Mouse (Mus musculus) retina, postnatal 1 day (tissue): ENCODE measurements around the gene Usp54.
A peak's percentile ranks its signal among the peaks of the same experiment; 100 is the strongest.

Source experiments
- DNase-seq: peaks from one replicate; pipeline ENCODE4 v3.0.0-alpha.2; 2012

Gene Usp54

GRCm38 (mm10) chr14:20640644-20641437 is at the start of gene Usp54:
Gene Usp54, minus strand, starts transcription at chr14:20641063.
- DNase-seq = peak; percentile 99

- no peak for DNase-seq
Measured at GRCm38 (mm10) chr14:20689009-20689408, 48.1 kb upstream of the Usp54 start.

- DNase-seq = no peak
Measured at GRCm38 (mm10) chr14:20686576-20686975, 45.7 kb upstream of the Usp54 start.

GRCm38 (mm10) chr14:20682498-20682897 is 41.6 kb upstream of the Usp54 start:
- no peak for DNase-seq

DNA sequence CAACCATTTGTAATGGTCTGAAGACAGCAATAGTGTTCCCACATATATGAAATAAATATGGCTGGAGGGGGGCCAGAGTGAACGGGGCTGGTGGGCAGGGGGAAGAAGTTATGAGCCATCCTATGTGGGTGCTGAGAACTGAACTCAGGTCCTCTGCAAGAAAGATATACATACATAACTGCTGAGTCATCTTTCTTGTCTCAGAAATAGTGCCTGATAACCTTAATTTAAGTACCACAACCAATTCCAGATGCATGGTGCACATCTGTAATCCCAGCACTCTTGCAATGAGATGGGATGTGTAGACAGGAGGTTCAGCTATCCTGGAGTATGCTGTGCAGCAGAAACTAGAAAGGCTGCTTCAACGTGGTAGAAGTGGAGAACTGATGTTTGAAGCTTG is 40.9 kb upstream of the Usp54 start:
- no peak for DNase-seq

DNA sequence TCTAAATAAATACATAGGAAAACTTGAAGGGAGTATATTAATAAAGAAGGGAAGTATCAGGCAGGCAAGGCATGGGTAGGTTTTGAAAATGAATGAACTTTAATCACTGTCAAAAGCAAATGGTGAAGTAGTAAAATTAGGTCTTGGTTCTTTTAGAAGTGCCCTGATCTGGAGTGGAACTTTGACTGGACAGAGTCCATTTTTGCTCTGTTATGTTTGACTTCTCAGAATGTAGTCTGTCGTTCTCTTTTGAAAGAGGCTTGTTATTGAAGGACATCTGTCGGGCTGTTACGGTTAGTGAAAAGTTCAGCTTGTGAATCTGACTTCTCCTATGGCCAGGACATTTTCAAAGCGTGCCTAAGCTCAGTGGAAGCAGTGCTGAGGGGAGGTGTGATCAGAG is 37.0 kb upstream of the Usp54 start:
- no peak for DNase-seq

DNA sequence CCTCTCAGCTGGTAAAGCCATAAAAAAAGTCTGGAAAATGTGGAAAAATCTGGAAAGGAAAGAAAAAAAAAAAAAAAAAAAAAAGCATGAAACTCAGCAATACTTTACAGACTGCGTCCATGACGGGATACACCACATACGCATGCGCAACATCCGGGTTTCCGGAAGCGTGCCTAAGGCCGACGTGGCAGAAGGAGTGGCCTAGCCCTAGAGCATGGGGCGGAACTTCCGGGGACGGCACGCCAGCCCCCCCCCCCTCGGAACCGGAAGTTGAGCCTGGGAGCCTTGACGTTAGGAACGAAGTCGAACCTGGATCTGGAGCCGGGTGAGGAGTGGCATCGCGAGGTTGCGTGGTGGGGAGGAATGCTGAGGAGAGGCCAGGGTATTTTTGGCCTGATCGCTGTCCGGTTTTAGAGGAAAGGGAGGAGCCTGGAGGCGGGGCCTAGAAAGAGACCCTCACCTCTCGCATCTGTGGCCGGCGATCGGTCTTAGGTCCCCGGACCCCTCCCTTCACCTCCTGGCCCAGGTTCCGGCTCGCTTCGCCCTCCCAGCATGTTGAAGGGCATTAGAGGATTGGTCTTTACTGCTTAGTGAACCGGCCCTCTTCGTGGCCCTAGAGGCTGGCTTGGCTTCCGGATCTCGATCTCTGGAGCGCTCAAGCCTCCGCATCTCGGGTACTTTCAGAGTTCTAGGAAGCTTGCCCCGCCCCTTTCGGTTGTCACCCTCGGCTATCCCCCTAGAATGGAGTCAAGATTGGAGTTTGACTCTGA is 33.4 kb upstream of the Usp54 start, which contains the start of gene Sec24c:
Gene Sec24c (plus strand): TSS at position 245 of the 770 bp plus-strand sequence.
- peak; percentile 99 for DNase-seq

- DNase-seq = no peak
Measured at GRCm38 (mm10) chr14:20673735-20674063, 32.8 kb upstream of the Usp54 start.

GRCm38 (mm10) chr14:20672990-20673389 is 32.1 kb upstream of the Usp54 start:
- DNase-seq = peak; percentile 60

- DNase-seq = no peak
Measured at GRCm38 (mm10) chr14:20668154-20668810, 27.4 kb upstream of the Usp54 start, which contains the start of gene Synpo2l. Gene Synpo2l, minus strand, starts transcription at chr14:20668354.

DNA sequence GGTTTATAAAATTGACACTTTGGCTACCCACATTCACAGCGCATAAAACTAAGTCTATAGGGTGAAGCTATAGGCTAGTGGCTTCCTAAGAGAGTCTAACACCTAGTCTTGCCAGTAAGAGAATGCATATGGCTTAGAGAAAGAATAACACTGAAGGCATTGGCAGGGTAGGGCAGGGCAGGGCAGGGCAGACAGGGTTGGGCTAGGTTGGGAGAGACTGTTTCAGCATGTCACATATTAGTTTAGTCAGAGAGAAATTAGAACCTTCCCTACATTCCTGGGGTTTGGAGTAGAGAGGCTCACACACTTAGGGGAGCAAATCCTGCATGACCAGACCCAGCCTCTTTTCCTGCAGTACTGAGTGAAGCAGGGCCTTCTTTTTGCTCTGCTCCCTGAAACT is 26.6 kb upstream of the Usp54 start:
- no peak for DNase-seq

GRCm38 (mm10) chr14:20664436-20664835 is 23.6 kb upstream of the Usp54 start:
- DNase-seq = peak; percentile 3

DNA sequence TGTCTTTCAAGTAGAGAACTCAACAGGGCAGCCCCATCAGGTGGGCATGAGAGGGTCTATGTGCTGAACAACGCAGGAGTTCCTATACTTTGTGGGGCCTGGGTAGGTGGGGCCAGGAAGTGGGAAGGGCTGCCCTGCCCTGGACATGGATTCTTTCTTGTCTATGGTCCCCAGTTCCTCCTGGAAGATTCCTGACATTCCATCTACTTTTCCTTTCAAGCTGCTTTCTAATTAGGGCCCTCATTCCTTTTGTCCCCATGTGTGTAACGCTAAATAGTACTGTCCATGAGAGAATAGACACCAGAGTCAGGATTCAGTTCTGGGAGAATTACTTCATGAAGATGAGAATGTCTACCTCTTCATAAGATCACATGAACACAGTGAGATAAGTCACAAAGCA is 22.7 kb upstream of the Usp54 start:
- no peak for DNase-seq

DNA sequence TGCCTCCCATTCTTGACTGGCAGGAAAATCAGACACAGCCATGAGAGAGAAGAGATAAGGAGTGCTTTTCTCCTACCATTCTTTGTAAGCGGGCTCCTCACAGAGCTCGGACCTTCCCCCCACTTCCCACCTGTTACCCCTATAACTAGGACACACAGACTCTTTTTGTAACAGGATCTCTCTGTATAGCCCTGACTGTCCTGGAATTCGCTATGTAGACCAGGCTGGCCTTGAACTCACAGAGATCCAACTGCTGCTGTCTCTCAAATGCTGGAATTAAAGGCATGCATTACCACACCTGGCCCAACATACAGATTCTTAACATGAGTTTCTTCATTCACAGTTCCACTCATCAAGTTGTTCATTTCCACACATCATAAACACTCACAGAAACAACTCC is 21.9 kb upstream of the Usp54 start:
- no peak for DNase-seq

- no peak for DNase-seq
Measured at GRCm38 (mm10) chr14:20661661-20662331, 20.9 kb upstream of the Usp54 start.

- peak; percentile 98 for DNase-seq
Measured at GRCm38 (mm10) chr14:20660827-20661660, 20.2 kb upstream of the Usp54 start.

- DNase-seq = no peak
Measured at GRCm38 (mm10) chr14:20659687-20660086, 18.8 kb upstream of the Usp54 start.

GRCm38 (mm10) chr14:20658902-20659301 is 18.0 kb upstream of the Usp54 start:
- no peak for DNase-seq

DNA sequence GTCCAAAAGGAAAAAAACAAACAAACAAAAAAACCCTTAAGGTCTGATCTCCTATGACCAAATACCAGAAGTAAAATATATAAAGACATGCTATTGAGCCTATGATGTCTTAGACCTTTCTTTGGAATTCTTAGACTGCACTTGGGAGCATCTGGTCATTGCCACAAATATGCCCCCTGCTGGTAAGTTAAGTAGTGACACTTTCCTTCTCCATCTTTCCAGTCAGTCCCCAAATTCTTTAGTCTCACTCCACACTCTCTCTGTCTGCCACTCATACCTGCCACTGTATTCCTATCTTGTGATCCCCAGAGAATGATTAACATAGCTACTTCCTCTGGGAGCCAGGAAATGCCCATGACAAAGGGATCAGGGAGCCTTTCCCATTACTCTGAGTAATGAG is 17.5 kb upstream of the Usp54 start:
- peak; percentile 61 for DNase-seq

DNA sequence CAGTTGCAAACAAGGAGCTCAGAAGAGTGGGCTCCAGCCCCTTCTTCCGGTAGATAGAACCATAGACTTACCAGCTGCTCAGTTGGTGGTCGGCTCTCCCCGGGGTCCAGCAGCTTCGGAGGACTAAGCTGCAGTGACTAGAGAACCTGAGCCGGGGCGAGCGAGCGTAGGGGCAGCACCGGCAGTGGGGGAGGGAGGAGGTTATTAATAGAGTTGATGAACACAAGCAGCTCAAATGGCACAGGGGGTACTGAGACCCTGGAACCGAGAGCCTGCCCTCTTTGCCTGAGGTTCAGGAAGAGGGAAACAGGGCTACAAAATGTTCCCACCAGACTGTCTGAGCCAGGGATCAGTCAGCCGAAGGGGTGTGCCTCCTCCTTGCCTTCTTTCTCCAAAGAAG is 15.5 kb upstream of the Usp54 start, which contains the start of gene Myoz1:
Gene Myoz1 (minus strand): TSS at position 180 of the 400 bp plus-strand sequence.
- peak; percentile 1 for DNase-seq

DNA sequence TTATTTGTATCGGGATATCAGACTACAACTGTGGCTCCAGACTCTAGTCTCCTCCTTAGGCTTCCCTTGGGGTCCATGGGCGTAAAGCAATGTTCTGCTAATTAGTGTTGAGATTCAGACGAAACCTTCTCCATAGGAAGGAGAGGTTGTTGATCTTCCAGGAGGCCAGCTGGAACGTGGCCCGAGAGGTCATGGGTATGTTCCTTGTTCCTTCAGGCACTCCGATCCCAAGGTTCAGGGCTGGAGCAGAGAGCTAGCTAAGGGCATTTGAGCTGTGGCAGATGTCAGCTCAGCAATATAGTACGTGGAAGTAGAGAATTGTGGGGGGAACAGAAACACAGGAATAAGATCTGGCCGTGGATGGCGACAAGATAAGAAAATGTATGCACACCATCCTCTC is 14.9 kb upstream of the Usp54 start:
- DNase-seq = no peak
